Mouse (Mus musculus): ENCODE results near the gene Pde3b. TPM values are rescaled to one million over a fixed set of nuclear protein-coding genes. Genes with fewer than 3 reads are reported as not detected.
A peak's percentile ranks its signal among the peaks of the same experiment; 100 is the strongest.
"Not testable (repeated sequence)": the region's sequence is repeated elsewhere in the genome, so short reads cannot be mapped to it uniquely, and the experiment has no call there.

The Pde3b gene
- polyA plus RNA-seq, 1 experiment from 2014 or later, result 3.9 TPM

- Histone ChIP-seq H3K9ac (ENCODE audit: low read length) (no peak overlapping the region), H3K4me2 (ENCODE audit: low read depth, low read length) (no peak overlapping the region), H3K4me3 (ENCODE audit: low read length) (no peak overlapping the region), H3K36me3 (ENCODE audit: control insufficient read depth, insufficient read depth, low read length) (no peaks in the 10 kb centered on the region), H3K4me1 (replicated peaks; ENCODE audit: control insufficient read depth, insufficient read depth, low read length) (no peaks in the 10 kb centered on the region), H3K27ac (ENCODE audit: low read length) (no peak overlapping the region), H3K9me3 (ENCODE audit: control insufficient read depth, low read length) (no peaks in the 10 kb centered on the region), H3K27me3 (ENCODE audit: control insufficient read depth, insufficient read depth, low read depth, low read length) (no peaks in the 10 kb centered on the region)
- ATAC-seq (ENCODE audit: low read depth), result no peak
- WGBS, result 94% methylated on average over 1 of the region's 1 CpGs
These were observed 84.2 kb downstream of the Pde3b start for GRCm38 (mm10) chr7:114499293-114499692.

GRCm38 (mm10) chr7:114508879-114509278 lies 93.8 kb downstream of the Pde3b start:
- H3K36me3 ChIP-seq (ENCODE audit: control insufficient read depth, insufficient read depth, low read length), result no peaks in the 10 kb centered on the region
- no peak overlapping the region for H3K27ac ChIP-seq (ENCODE audit: low read length)
- ATAC-seq (ENCODE audit: low read depth), result no peak
- WGBS, result 87% methylated on average over 2 of the region's 2 CpGs
- no peaks in the 10 kb centered on the region for H3K27me3 ChIP-seq (ENCODE audit: control insufficient read depth, insufficient read depth, low read depth, low read length)
- H3K4me3 ChIP-seq (ENCODE audit: low read length), result no peak overlapping the region
- H3K4me1 ChIP-seq (replicated peaks; ENCODE audit: control insufficient read depth, insufficient read depth, low read length), result no peaks in the 10 kb centered on the region
- no peak overlapping the region for H3K4me2 ChIP-seq (ENCODE audit: low read depth, low read length)
- no peak overlapping the region for H3K9ac ChIP-seq (ENCODE audit: low read length)
- no peaks in the 10 kb centered on the region for H3K9me3 ChIP-seq (ENCODE audit: control insufficient read depth, low read length)

- Histone ChIP-seq H3K9me3 (ENCODE audit: control insufficient read depth, low read length) (no peaks in the 10 kb centered on the region), H3K4me3 (ENCODE audit: low read length) (no peak overlapping the region), H3K4me2 (ENCODE audit: low read depth, low read length) (no peak overlapping the region), H3K9ac (ENCODE audit: low read length) (no peak overlapping the region), H3K36me3 (ENCODE audit: control insufficient read depth, insufficient read depth, low read length) (no peaks in the 10 kb centered on the region), H3K27ac (ENCODE audit: low read length) (no peak overlapping the region), H3K27me3 (ENCODE audit: control insufficient read depth, insufficient read depth, low read depth, low read length) (no peaks in the 10 kb centered on the region), H3K4me1 (replicated peaks; ENCODE audit: control insufficient read depth, insufficient read depth, low read length) (no peaks in the 10 kb centered on the region)
- WGBS, result 100% methylated on average over 1 of the region's 1 CpGs
- no peak for ATAC-seq (ENCODE audit: low read depth)
These were observed 105.0 kb downstream of the Pde3b start for GRCm38 (mm10) chr7:114520122-114520521.

- no peaks in the 10 kb centered on the region for H3K27me3 ChIP-seq (ENCODE audit: control insufficient read depth, insufficient read depth, low read depth, low read length)
- no peak for ATAC-seq (ENCODE audit: low read depth)
- H3K9ac ChIP-seq (ENCODE audit: low read length), result no peak overlapping the region
- WGBS, result 72% methylated on average over 1 of the region's 1 CpGs
- H3K4me2 ChIP-seq (ENCODE audit: low read depth, low read length), result no peak overlapping the region
- H3K4me3 ChIP-seq (ENCODE audit: low read length), result no peak overlapping the region
- H3K36me3 ChIP-seq (ENCODE audit: control insufficient read depth, insufficient read depth, low read length), result no peaks in the 10 kb centered on the region
- no peaks in the 10 kb centered on the region for H3K9me3 ChIP-seq (ENCODE audit: control insufficient read depth, low read length)
- H3K4me1 ChIP-seq (replicated peaks; ENCODE audit: control insufficient read depth, insufficient read depth, low read length), result no peaks in the 10 kb centered on the region
- H3K27ac ChIP-seq (ENCODE audit: low read length), result no peak overlapping the region
These were observed 111.2 kb downstream of the Pde3b start for GRCm38 (mm10) chr7:114526245-114526644.

GRCm38 (mm10) chr7:114536179-114536578 lies 121.1 kb downstream of the Pde3b start:
- no peak overlapping the region for H3K4me3 ChIP-seq (ENCODE audit: low read length)
- no peaks in the 10 kb centered on the region; the same call in 1 of the 2 replicates for H3K4me1 ChIP-seq (replicated peaks; ENCODE audit: control insufficient read depth, insufficient read depth, low read length)
- H3K4me2 ChIP-seq (ENCODE audit: low read depth, low read length), result no peak overlapping the region
- 84% methylated on average over 1 of the region's 1 CpGs for WGBS
- H3K27ac ChIP-seq (ENCODE audit: low read length), result 0 out of 2 replicates have a peak overlapping the region, but pooled peaks have one; percentile 20
- H3K27me3 ChIP-seq (ENCODE audit: control insufficient read depth, insufficient read depth, low read depth, low read length), result no peaks in the 10 kb centered on the region
- ATAC-seq (ENCODE audit: low read depth), result 0 out of 2 replicates have a peak, but pooled peaks have one; percentile 41
- H3K36me3 ChIP-seq (ENCODE audit: control insufficient read depth, insufficient read depth, low read length), result 0 out of 2 replicates have a peak, but pooled peaks cover 3% of the 10 kb centered on the region
- H3K9me3 ChIP-seq (ENCODE audit: control insufficient read depth, low read length), result no peaks in the 10 kb centered on the region
- H3K9ac ChIP-seq (ENCODE audit: low read length), result no peak overlapping the region

GRCm38 (mm10) chr7:114562531-114563241 lies 147.6 kb downstream of the Pde3b start, which contains the start of gene Cyp2r1:
Gene Cyp2r1 (minus strand): TSS chr7:114562972.
- Histone ChIP-seq H3K36me3 (ENCODE audit: control insufficient read depth, insufficient read depth, low read length) (no peaks in the 10 kb centered on the region), H3K4me2 (ENCODE audit: low read depth, low read length) (peak within 1 kb of the TSS; percentile 96), H3K9me3 (ENCODE audit: control insufficient read depth, low read length) (no peaks in the 10 kb centered on the region), H3K27ac (ENCODE audit: low read length) (peak within 1 kb of the TSS; percentile 92), H3K9ac (ENCODE audit: low read length) (peak within 1 kb of the TSS; percentile 84), H3K4me3 (ENCODE audit: low read length) (peak within 1 kb of the TSS; percentile 72), H3K27me3 (ENCODE audit: control insufficient read depth, insufficient read depth, low read depth, low read length) (no peaks in the 10 kb centered on the region), H3K4me1 (replicated peaks; ENCODE audit: control insufficient read depth, insufficient read depth, low read length) (no peaks in the 10 kb centered on the region)
- 3% methylated on average over 50 of the region's 56 CpGs for WGBS
- peak; percentile 100 for ATAC-seq (ENCODE audit: low read depth)

- ATAC-seq (ENCODE audit: low read depth); H3K36me3 ChIP-seq (ENCODE audit: control insufficient read depth, insufficient read depth, low read length); H3K27ac ChIP-seq (ENCODE audit: low read length); H3K4me2 ChIP-seq (ENCODE audit: low read depth, low read length); H3K9ac ChIP-seq (ENCODE audit: low read length); H3K4me3 ChIP-seq (ENCODE audit: low read length); H3K4me1 ChIP-seq (replicated peaks; ENCODE audit: control insufficient read depth, insufficient read depth, low read length); H3K9me3 ChIP-seq (ENCODE audit: control insufficient read depth, low read length); H3K27me3 ChIP-seq (ENCODE audit: control insufficient read depth, insufficient read depth, low read depth, low read length): not testable (repeated sequence)
- WGBS, result 87% methylated on average over 4 of the region's 4 CpGs
These were observed 158.8 kb downstream of the Pde3b start for GRCm38 (mm10) chr7:114573866-114574265.

GRCm38 (mm10) chr7:114576931-114577330 lies 161.8 kb downstream of the Pde3b start:
- H3K36me3 ChIP-seq (ENCODE audit: control insufficient read depth, insufficient read depth, low read length), result no peaks in the 10 kb centered on the region
- no peak overlapping the region for H3K27ac ChIP-seq (ENCODE audit: low read length)
- no peak overlapping the region for H3K4me2 ChIP-seq (ENCODE audit: low read depth, low read length)
- H3K9me3 ChIP-seq (ENCODE audit: control insufficient read depth, low read length), result no peaks in the 10 kb centered on the region
- no peaks in the 10 kb centered on the region for H3K4me1 ChIP-seq (replicated peaks; ENCODE audit: control insufficient read depth, insufficient read depth, low read length)
- 65% methylated on average over 3 of the region's 3 CpGs for WGBS
- no peak for ATAC-seq (ENCODE audit: low read depth)
- no peak overlapping the region for H3K9ac ChIP-seq (ENCODE audit: low read length)
- H3K4me3 ChIP-seq (ENCODE audit: low read length), result no peak overlapping the region
- no peaks in the 10 kb centered on the region for H3K27me3 ChIP-seq (ENCODE audit: control insufficient read depth, insufficient read depth, low read depth, low read length)

GRCm38 (mm10) chr7:114577665-114578064 lies 162.6 kb downstream of the Pde3b start:
- no peaks in the 10 kb centered on the region for H3K9me3 ChIP-seq (ENCODE audit: control insufficient read depth, low read length)
- H3K27ac ChIP-seq (ENCODE audit: low read length), result no peak overlapping the region
- H3K27me3 ChIP-seq (ENCODE audit: control insufficient read depth, insufficient read depth, low read depth, low read length), result no peaks in the 10 kb centered on the region
- no peaks in the 10 kb centered on the region for H3K4me1 ChIP-seq (replicated peaks; ENCODE audit: control insufficient read depth, insufficient read depth, low read length)
- ATAC-seq (ENCODE audit: low read depth), result no peak
- H3K4me3 ChIP-seq (ENCODE audit: low read length), result no peak overlapping the region
- WGBS, result 79% methylated on average over 1 of the region's 1 CpGs
- no peaks in the 10 kb centered on the region for H3K36me3 ChIP-seq (ENCODE audit: control insufficient read depth, insufficient read depth, low read length)
- H3K4me2 ChIP-seq (ENCODE audit: low read depth, low read length), result no peak overlapping the region
- H3K9ac ChIP-seq (ENCODE audit: low read length), result no peak overlapping the region

Measured in lung, embryonic 16.5 days (tissue).